In genomic region chr9:110568309-110568708, GRCm38 (mm10) we compare ENCODE assay signal across 20 mouse cellular contexts. TPM values are rescaled to one million over a fixed set of nuclear protein-coding genes. Genes with fewer than 3 reads are reported as not detected.
DNase-seq lines count a peak whose midpoint lies in the region; ATAC-seq and TF ChIP-seq lines count a peak whose summit lies in the region.
"Had no signal": no experiment of that assay in that cellular context is flagged by ENCODE, and none has a peak within 500 bp of the region (broad histone marks: within the 10 kb centered on the region; RNA-seq: fewer than 3 reads in every experiment).

No protein-coding gene starts in this region.

- no peaks in the 10 kb centered on the region for H3K27me3 ChIP-seq in liver, embryonic 14.5 days (ENCODE audit: control insufficient read depth, insufficient read depth, low read length)
- H3K27me3 ChIP-seq: hindbrain, embryonic 13.5 days; lung, embryonic 15.5 days; neural tube, embryonic 13.5 days had no signal

- no peaks in the 10 kb centered on the region for H3K4me1 ChIP-seq in liver, embryonic 14.5 days (replicated peaks; ENCODE audit: control insufficient read depth in 2 of 2, insufficient read depth in 2 of 2, low read length in 1 of 2)
- H3K4me1 ChIP-seq: embryonic facial prominence, embryonic 10.5 days; hindbrain, embryonic 13.5 days; limb, embryonic 10.5 days; lung, embryonic 15.5 days; midbrain, embryonic 10.5 days; neural tube, embryonic 13.5 days had no signal

- no peak overlapping the region for H3K27ac ChIP-seq in liver, embryonic 14.5 days
- H3K27ac ChIP-seq: embryonic facial prominence, embryonic 10.5 days; hindbrain, embryonic 13.5 days; limb, embryonic 10.5 days; lung, embryonic 15.5 days; midbrain, embryonic 10.5 days; neural tube, embryonic 13.5 days had no signal

- TF ChIP-seq CTCF in liver, embryonic 14.5 days (IDR thresholded peaks at IDR 0.05; ENCODE audit: low read depth): peak; percentile 27; the same call in 1 of the 2 replicates

- no peak overlapping the region for H3K9ac ChIP-seq in liver, embryonic 14.5 days (replicated peaks)
- H3K9ac ChIP-seq: hindbrain, embryonic 13.5 days; lung, embryonic 15.5 days; neural tube, embryonic 13.5 days had no signal

- H3K4me2 ChIP-seq in liver, embryonic 14.5 days (ENCODE audit: low read depth): no peak overlapping the region
- H3K4me2 ChIP-seq: heart, embryonic 11.5 days; hindbrain, embryonic 13.5 days; lung, embryonic 15.5 days; neural tube, embryonic 13.5 days had no signal

- ATAC-seq in liver, embryonic 14.5 days (ENCODE audit: insufficient read depth): no peak
- 0 out of 2 replicates have a peak, but pooled peaks have one; percentile 34 for ATAC-seq in megakaryocyte progenitor cell, adult 5-6 weeks (replicated peaks; ENCODE audit: poor library complexity)

- no peak overlapping the region for H3K4me3 ChIP-seq in liver, embryonic 14.5 days (ENCODE audit: insufficient read depth in 1 of 2, low read depth in 2 of 2, low read length in 2 of 2)
- H3K4me3 ChIP-seq: embryonic facial prominence, embryonic 10.5 days; hindbrain, embryonic 13.5 days; limb, embryonic 10.5 days; lung, embryonic 15.5 days; midbrain, embryonic 10.5 days; neural tube, embryonic 13.5 days had no signal

- H3K9me3 ChIP-seq in liver, embryonic 14.5 days (ENCODE audit: control insufficient read depth, low read length): no peaks in the 10 kb centered on the region
- H3K9me3 ChIP-seq: embryonic facial prominence, embryonic 10.5 days; hindbrain, embryonic 13.5 days; limb, embryonic 10.5 days; lung, embryonic 15.5 days; midbrain, embryonic 10.5 days; neural tube, embryonic 13.5 days had no signal

- H3K36me3 ChIP-seq in liver, embryonic 14.5 days (replicated peaks; ENCODE audit: control insufficient read depth, insufficient read depth, low read depth): peaks cover 43% of the 10 kb centered on the region

- peak; percentile 6 for DNase-seq in embryo, embryonic 10.5 days (ENCODE audit: low spot score)
- DNase-seq in embryo, embryonic 10 days (ENCODE audit: low spot score): no peak
- DNase-seq in liver, embryonic 14.5 days (ENCODE audit: low read depth in 3 of 3, low spot score in 3 of 3): no peak
- DNase-seq in liver: no peak
- DNase-seq in ES-CJ7 (ENCODE audit: low read depth, low spot score): peak; percentile 11
- no peak for DNase-seq in frontal cortex, adult 2 months (ENCODE audit: extremely low spot score in 1 of 2, low spot score in 1 of 2)
- no peak for DNase-seq in urinary bladder, postnatal 25 days (ENCODE audit: low spot score)
- DNase-seq: adrenal gland, postnatal 25 days; B cell, adult 2 months; cerebellum, adult 2 months; gastrocnemius, postnatal 10 days; kidney, adult 8-10 months had no signal

- no peak for TF ChIP-seq EP300 in liver, embryonic 14.5 days (IDR thresholded peaks at IDR 0.05; ENCODE audit: low read depth)

RNA-seq across cellular contexts. Expression of gene Setd2, which starts 35.9 kb away (rescaled TPM):
- 21.4 and 25.0 TPM in 2 replicates for polyA plus RNA-seq in liver, embryonic 14.5 days (2012; rRNA removed)
- polyA plus RNA-seq in liver, embryonic 14.5 days (2014; fragmentation: Nextera tagmentation; extraction: Ambion mirVana): 12.4 and 14.2 TPM in 2 replicates
- total RNA-seq in megakaryocyte progenitor cell, adult 5-6 weeks (2015): 139 and 161 TPM in 2 replicates
- total RNA-seq in megakaryocyte progenitor cell, adult 5-6 weeks (2017): 113 and 160 TPM in 2 replicates
- 67.2 and 73.6 TPM in 2 replicates for polyA plus RNA-seq in frontal cortex, adult 2 months (2012; rRNA removed)

RNA-seq across cellular contexts. Expression of gene Nradd, which starts 55.9 kb away (rescaled TPM):
- polyA plus RNA-seq in liver, embryonic 14.5 days (2012; rRNA removed): 1.4 and 1.5 TPM in 2 replicates
- polyA plus RNA-seq in liver, embryonic 14.5 days (2014; fragmentation: Nextera tagmentation; extraction: Ambion mirVana): 0.67 and 0.75 TPM in 2 replicates
- 2.0 and 4.3 TPM in 2 replicates for total RNA-seq in megakaryocyte progenitor cell, adult 5-6 weeks (2015)
- total RNA-seq in megakaryocyte progenitor cell, adult 5-6 weeks (2017): 1.9 and 2.2 TPM in 2 replicates
- 8.5 and 9.4 TPM in 2 replicates for polyA plus RNA-seq in frontal cortex, adult 2 months (2012; rRNA removed)

Comparison
In these comparisons a context has a peak if more than half of its experiments do, and no peak if none do; other contexts are left out.
1. DNase-seq: peak in embryo, embryonic 10.5 days (single experiment) and ES-CJ7 (single experiment); none in embryo, embryonic 10 days (single experiment), liver, embryonic 14.5 days (0 of 3), liver (single experiment), frontal cortex, adult 2 months (0 of 2) and urinary bladder, postnatal 25 days (single experiment).